Mouse (Mus musculus) midbrain, embryonic 11.5 days (tissue): Measurements from ENCODE around the gene Olfr187. TPM values are rescaled to one million over a fixed set of nuclear protein-coding genes. Genes with fewer than 3 reads are reported as not detected.
"Not testable (repeated sequence)": the region's sequence is repeated elsewhere in the genome, so short reads cannot be mapped to it uniquely, and the experiment has no call there.

ENCODE experiments used
- ATAC-seq: fragments of 200-750 bp; cut with Nextera tagmentation; 2 replicates; pipeline ENCODE4 v1.8.0; 2017; ENCODE audit warnings: moderate TSS enrichment, moderate library complexity; ENCODE audit not compliant: low FRiP score
- DNase-seq: peaks from one replicate; pipeline ENCODE4 v3.0.0; 2015; ENCODE audit warnings: low spot score; ENCODE audit errors: missing footprints
- H3K27ac ChIP-seq: fragments of 300-500 bp; sonication (generic); 2 replicates; pipeline ENCODE4 v1.5.1; 2014; ENCODE audit warnings: low read depth, low read length
- H3K27me3 ChIP-seq: fragments of 300-500 bp; sonication (generic); 2 replicates; pipeline ENCODE4 v1.6.1; 2014; ENCODE audit warnings: mild to moderate bottlenecking, low read length, moderate library complexity, mixed read lengths; ENCODE audit not compliant: control insufficient read depth, insufficient read depth
- H3K36me3 ChIP-seq: fragments of 300-500 bp; sonication (generic); 2 replicates; pipeline ENCODE4 v1.6.1; 2014; ENCODE audit warnings: mild to moderate bottlenecking, low read length, moderate library complexity, mixed read lengths; ENCODE audit not compliant: control insufficient read depth, insufficient read depth
- H3K4me1 ChIP-seq: fragments of 300-500 bp; sonication (generic); 2 replicates; pipeline ENCODE4 v1.6.1; 2014; ENCODE audit warnings: low read length; ENCODE audit not compliant: control insufficient read depth, insufficient read depth
- H3K4me2 ChIP-seq: fragments of 300-500 bp; sonication (generic); 2 replicates; pipeline ENCODE4 v1.6.1; 2014; ENCODE audit warnings: mild to moderate bottlenecking, moderate library complexity
- H3K4me3 ChIP-seq: fragments of 300-500 bp; sonication (generic); 2 replicates; pipeline ENCODE4 v1.5.1; 2014; ENCODE audit warnings: low read depth, low read length
- H3K9ac ChIP-seq: fragments of 300-500 bp; sonication (generic); 2 replicates; pipeline ENCODE4 v1.6.1; 2014; ENCODE audit warnings: low read length
- H3K9me3 ChIP-seq: fragments of 300-500 bp; sonication (generic); 2 replicates; pipeline ENCODE4 v1.6.1; 2016; ENCODE audit warnings: low read length; ENCODE audit not compliant: control insufficient read depth
- WGBS: fragments of 180-500 bp; shearing (Covaris S2); extraction: QIAGEN DNeasy Blood & Tissue Kit; methylation state at CpG from one replicate; pipeline ENCODE4 v1.1.7; 2014; 5-methylcytosine and 5-hydroxymethylcytosine counted together
- polyA plus RNA-seq: library from polyadenylated mRNA; unstranded; fragments of >200 nt; fragmentation: Nextera tagmentation; extraction: Ambion mirVana; gene quantifications from 2 replicates; pipeline ENCODE4 v1.2.1, GENCODE M21; 2014

Olfr187 gene
- not detected in 2 replicates for polyA plus RNA-seq

DNA sequence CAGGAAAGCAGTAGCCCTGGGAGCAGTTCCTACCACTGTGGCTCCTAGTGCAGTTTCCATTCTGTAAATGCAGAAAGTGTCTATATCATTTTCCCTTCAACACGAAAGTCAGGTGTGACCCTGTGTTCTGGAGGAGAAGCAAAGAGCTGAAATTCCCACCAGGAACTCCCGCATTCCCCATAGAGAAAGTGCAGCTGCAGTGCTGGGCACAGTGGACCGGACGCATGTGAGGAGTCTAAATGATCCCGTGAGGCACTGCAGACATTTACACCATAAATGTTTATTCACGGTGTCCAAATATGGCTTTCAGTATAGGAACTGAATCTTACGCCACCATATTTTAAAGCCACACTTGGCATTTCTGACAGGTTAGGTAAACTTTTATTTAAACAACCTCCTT is at the start of gene Olfr187:
Gene Olfr187 (minus strand): TSS at position 58 of the 400 bp plus-strand sequence.
- Histone ChIP-seq H3K27ac (no peak within 1 kb of the TSS), H3K27me3 (no peaks in the 10 kb centered on the region), H3K36me3 (no peaks in the 10 kb centered on the region), H3K9me3 (no peaks in the 10 kb centered on the region), H3K4me3 (no peak within 1 kb of the TSS), H3K4me1 (no peaks in the 10 kb centered on the region), H3K4me2 (no peak within 1 kb of the TSS), H3K9ac (no peak within 1 kb of the TSS)
- no peak for ATAC-seq
- DNase-seq, result no peak
- WGBS, result 91% methylated on average over 7 of the region's 7 CpGs

DNA sequence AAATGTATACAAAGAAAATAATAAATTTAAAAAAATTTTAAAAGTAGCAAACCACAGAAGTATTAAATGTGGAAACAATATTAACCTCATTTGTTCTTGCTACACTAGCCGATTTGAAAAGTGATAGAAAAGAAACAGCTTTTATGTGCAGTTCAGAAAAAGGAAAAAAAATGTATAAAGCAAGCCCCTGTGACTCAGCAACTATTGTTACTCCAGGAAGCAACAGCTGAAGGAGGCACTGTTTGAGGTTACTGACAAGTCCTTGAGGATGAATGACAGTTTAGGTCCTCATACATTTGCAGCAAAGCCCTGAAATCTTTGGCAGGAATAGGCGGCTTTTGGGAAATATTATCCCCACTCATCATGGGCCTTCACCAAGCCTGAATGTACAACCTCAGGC is 41.5 kb upstream of the Olfr187 start:
- not testable (repeated sequence) for H3K27me3 ChIP-seq, DNase-seq, H3K36me3 ChIP-seq, H3K9ac ChIP-seq, ATAC-seq, H3K27ac ChIP-seq, H3K4me3 ChIP-seq, H3K4me1 ChIP-seq, H3K4me2 ChIP-seq, H3K9me3 ChIP-seq
- 86% methylated on average over 2 of the region's 2 CpGs for WGBS

DNA sequence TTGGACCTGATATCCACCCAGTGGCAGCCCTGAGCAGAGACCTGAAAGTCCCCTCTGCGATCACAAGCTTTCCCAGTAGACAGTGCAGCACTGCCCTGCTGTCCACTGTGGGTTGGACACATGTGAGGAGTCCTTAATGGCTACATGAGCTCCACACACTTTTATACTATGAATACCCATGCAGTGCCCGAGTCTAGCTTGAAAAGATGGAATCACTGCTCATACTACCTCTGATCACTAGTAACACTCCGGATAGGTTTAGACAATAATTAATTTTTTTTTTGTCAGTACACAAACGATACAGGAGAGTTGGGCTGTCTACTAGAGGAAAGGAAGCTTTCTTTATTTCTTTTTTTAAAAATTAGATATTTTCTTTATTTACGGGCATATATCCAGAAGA is 38.3 kb upstream of the Olfr187 start, which contains the start of gene Olfr190:
Gene Olfr190 (minus strand): TSS at position 101 of the 400 bp plus-strand sequence.
- ATAC-seq, result no peak
- no peaks in the 10 kb centered on the region for H3K27me3 ChIP-seq

DNA sequence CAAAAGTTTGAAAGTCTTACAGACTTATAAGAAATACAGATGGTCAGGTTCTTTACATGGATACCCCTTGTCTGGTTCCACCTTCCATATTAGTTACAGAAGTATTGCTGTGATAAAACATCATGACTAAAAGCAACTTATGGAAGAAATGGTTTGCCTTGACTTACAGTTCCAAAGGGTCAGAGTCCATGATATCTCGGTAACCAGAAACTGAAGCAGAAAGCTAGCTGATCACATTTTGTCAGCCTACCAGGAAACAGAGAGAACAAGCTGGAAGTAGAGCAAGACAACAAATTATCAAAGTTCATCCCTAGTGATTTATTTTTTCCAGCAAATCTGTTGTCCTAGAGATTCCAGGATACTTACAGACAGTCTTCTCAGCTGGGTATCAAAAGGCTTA is 34.0 kb upstream of the Olfr187 start:
- no peak overlapping the region for H3K9ac ChIP-seq
- H3K36me3 ChIP-seq, result no peaks in the 10 kb centered on the region
- ATAC-seq, result no peak
- no peaks in the 10 kb centered on the region for H3K9me3 ChIP-seq
- H3K4me3 ChIP-seq, result no peak overlapping the region
- no peaks in the 10 kb centered on the region for H3K27me3 ChIP-seq
- WGBS, result 92% methylated on average over 1 of the region's 1 CpGs
- no peak for DNase-seq
- H3K4me2 ChIP-seq, result no peak overlapping the region
- no peak overlapping the region for H3K27ac ChIP-seq
- no peaks in the 10 kb centered on the region for H3K4me1 ChIP-seq

More for the DNA sequence above, 38.3 kb upstream of the Olfr187 start, which contains the start of gene Olfr190:
- no peaks in the 10 kb centered on the region for H3K4me1 ChIP-seq
- no peaks in the 10 kb centered on the region for H3K9me3 ChIP-seq
- no peak for DNase-seq
- no peak within 1 kb of the TSS for H3K27ac ChIP-seq
- H3K4me2 ChIP-seq, result no peak within 1 kb of the TSS
- no peaks in the 10 kb centered on the region for H3K36me3 ChIP-seq
- WGBS, result 88% methylated on average over 5 of the region's 5 CpGs
- no peak within 1 kb of the TSS for H3K9ac ChIP-seq
- no peak within 1 kb of the TSS for H3K4me3 ChIP-seq

DNA sequence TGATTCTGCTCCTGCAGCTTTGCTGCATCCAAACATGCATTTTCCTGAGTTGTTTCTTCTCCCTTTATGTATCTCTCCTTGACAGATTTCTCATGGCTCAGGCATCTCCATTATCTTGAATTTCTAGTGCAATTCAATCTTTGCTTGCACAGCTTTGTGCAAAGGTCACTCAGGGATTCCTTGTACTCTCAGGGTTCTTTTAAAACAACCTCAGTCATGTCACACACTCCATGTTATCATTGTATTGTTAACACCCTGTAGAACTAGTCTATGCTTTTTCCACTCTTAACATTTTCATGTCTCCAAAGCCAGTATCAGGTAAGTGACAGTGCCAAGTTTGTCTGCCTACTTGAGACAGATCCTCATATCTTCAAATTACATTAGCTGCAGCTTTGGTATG is 32.2 kb upstream of the Olfr187 start:
- Histone ChIP-seq H3K4me1 (no peaks in the 10 kb centered on the region), H3K9ac (no peak overlapping the region), H3K9me3 (no peaks in the 10 kb centered on the region)

DNA sequence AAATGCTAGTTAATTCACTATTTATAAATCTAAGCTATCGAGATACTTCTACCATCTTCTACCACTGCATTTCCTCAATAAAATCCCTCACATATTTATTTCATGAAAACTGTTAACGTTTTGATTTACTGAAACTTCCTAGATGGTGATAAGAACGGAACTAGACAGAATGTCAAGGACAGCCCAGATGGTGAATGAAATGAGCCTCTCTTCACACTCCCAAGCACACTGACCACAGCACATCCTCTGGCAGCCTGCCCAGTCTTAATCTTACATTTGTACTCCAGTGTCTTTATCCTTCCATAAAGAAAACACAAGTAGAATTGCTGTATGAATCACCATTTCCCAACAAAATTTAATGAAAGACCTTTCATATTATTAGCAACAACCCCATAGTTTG is 22.8 kb upstream of the Olfr187 start:
- H3K4me2 ChIP-seq, H3K9ac ChIP-seq, H3K27ac ChIP-seq, H3K9me3 ChIP-seq, H3K27me3 ChIP-seq, H3K4me3 ChIP-seq, DNase-seq, H3K4me1 ChIP-seq, H3K36me3 ChIP-seq, ATAC-seq: not testable (repeated sequence)
- 82% methylated on average over 3 of the region's 3 CpGs for WGBS

More for the DNA sequence above, 32.2 kb upstream of the Olfr187 start:
- Histone ChIP-seq H3K27ac (no peak overlapping the region), H3K36me3 (no peaks in the 10 kb centered on the region), H3K4me3 (no peak overlapping the region), H3K27me3 (no peaks in the 10 kb centered on the region), H3K4me2 (no peak overlapping the region)
- ATAC-seq, result no peak
- no peak for DNase-seq

DNA sequence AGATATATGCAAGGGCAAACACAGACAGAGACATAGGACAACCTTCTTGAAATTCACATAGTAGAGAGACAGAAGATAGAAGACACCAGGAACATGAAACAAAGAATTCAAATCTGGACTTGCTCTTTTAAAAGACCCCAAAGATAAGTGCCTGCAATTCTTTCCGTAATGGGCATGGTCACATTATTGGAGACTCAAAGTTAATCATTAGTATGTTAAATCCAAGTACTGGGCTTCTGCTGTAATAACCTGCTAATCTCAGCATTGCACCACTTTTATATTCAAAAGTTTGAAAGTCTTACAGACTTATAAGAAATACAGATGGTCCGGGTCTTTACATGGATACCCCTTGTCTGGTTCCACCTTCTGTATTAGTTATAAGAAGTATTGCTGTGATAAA is 9.7 kb upstream of the Olfr187 start:
- WGBS, result 95% methylated on average over 2 of the region's 2 CpGs
- ATAC-seq, H3K9me3 ChIP-seq: not testable (repeated sequence)

DNA sequence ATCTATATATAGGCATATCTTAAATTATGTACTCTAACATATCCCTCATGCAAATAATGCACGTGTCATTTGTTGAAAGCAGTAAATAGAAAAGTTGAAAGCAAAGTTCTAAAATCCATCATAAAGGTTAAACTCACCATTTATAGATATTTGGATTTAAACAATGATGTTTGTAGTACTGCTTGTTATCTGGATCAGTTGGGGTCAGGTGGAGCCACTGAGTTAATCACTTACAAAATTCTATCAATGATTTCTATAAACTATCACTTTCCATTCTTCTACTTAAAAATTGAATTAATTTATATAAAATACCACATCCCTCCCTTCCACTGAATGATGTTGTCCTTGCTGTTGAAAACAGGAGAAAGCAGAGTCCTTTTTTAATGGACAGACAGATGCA is 9.3 kb upstream of the Olfr187 start:
- Histone ChIP-seq H3K9me3 (no peaks in the 10 kb centered on the region), H3K27me3 (no peaks in the 10 kb centered on the region), H3K4me2 (no peak overlapping the region), H3K27ac (no peak overlapping the region), H3K36me3 (no peaks in the 10 kb centered on the region), H3K9ac (no peak overlapping the region), H3K4me3 (no peak overlapping the region), H3K4me1 (no peaks in the 10 kb centered on the region)
- DNase-seq (no peak), ATAC-seq (no peak)
- 72% methylated on average over 1 of the region's 1 CpGs for WGBS

More for the DNA sequence above, 9.7 kb upstream of the Olfr187 start:
- H3K4me3 ChIP-seq, DNase-seq, H3K27me3 ChIP-seq, H3K27ac ChIP-seq, H3K4me1 ChIP-seq, H3K9ac ChIP-seq, H3K4me2 ChIP-seq, H3K36me3 ChIP-seq: not testable (repeated sequence)

DNA sequence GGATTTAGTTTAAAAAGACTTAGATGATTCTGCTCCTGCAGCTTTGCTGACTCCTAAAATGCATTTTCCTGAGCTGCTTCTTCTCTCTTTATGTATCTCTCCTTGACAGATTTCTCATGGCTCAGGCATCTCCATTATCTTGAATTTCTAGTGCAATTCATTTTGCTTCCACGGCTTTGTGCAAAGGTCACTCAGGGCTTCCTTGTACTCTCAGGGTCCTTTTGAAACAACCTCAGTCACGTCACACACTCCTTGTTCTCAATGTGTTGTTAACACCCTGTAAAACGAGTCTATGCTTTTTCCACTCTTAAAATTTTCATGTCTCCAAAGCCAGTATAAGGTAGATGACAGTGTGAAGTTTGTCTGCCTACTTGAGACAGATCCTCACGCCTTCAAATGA is 8.0 kb upstream of the Olfr187 start:
- ATAC-seq, result no peak
- H3K4me2 ChIP-seq, result no peak overlapping the region
- no peaks in the 10 kb centered on the region for H3K27me3 ChIP-seq
- H3K36me3 ChIP-seq, result no peaks in the 10 kb centered on the region
- no peaks in the 10 kb centered on the region for H3K4me1 ChIP-seq
- no peak overlapping the region for H3K4me3 ChIP-seq
- H3K9ac ChIP-seq, result no peak overlapping the region
- DNase-seq, result no peak
- WGBS, result 70% methylated on average over 4 of the region's 4 CpGs
- H3K9me3 ChIP-seq, result no peaks in the 10 kb centered on the region
- H3K27ac ChIP-seq, result no peak overlapping the region

DNA sequence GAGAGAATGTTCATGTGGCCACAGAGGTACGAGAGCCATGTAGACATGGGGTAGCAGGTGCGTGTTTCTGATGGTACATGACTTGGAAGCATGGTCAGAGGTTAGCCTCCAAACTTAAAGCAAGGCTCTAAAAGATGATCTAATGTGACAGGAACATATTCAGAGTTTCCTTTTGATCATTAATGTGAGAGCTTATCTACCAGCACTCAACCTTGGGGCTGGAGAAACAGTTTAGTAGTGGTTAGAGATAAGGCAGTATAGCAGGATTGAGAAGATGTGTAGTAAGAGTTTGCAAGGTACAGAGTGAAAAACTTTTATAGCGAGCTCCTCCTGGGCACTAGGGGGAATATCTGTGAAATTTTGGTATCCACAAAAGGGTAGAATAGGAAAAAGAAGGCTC is 6.3 kb upstream of the Olfr187 start:
- ATAC-seq, result no peak
- WGBS, result 90% methylated on average over 3 of the region's 3 CpGs
- DNase-seq, result no peak
- no peaks in the 10 kb centered on the region for H3K4me1 ChIP-seq
- no peaks in the 10 kb centered on the region for H3K27me3 ChIP-seq
- no peak overlapping the region for H3K27ac ChIP-seq
- H3K4me3 ChIP-seq, result no peak overlapping the region
- H3K9me3 ChIP-seq, result no peaks in the 10 kb centered on the region
- no peak overlapping the region for H3K9ac ChIP-seq
- no peaks in the 10 kb centered on the region for H3K36me3 ChIP-seq
- no peak overlapping the region for H3K4me2 ChIP-seq
